ENCODE assay signal across 31 mouse cellular contexts in the genomic region with DNA sequence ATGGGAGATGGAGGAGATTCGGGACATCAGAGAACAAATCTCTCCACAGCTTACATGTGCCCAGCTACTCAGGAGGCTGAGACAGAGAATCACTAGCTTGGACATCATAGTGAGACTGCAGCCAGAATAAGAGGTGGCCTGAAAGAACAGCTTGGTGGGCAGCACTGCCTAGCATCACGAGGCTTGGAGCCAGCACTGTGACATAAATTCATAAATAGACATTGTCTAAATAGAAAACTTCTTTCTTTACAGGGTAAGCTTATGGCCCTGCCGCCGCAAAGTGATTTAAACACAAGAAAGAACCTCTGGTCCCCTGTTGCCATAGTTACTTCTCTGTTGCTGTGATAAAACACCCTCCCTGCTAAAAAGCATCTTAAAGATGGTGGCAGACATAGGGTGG. TPM values are rescaled to one million over a fixed set of nuclear protein-coding genes. Genes with fewer than 3 reads are reported as not detected.
DNase-seq lines count a peak whose midpoint lies in the region; ATAC-seq and TF ChIP-seq lines count a peak whose summit lies in the region.
"Had no signal": no experiment of that assay in that cellular context is flagged by ENCODE, and none has a peak within 500 bp of the region (broad histone marks: within the 10 kb centered on the region; RNA-seq: fewer than 3 reads in every experiment).

No protein-coding gene starts in this region.

- H3K9ac ChIP-seq in midbrain, embryonic 11.5 days (ENCODE audit: low read length): no peak overlapping the region
- H3K9ac ChIP-seq: embryonic facial prominence, embryonic 13.5 days; forebrain, embryonic 13.5 days; hindbrain, embryonic 12.5 days; hindbrain, embryonic 15.5 days had no signal

- H3K4me3 ChIP-seq in gastrocnemius, adult 2 months: no peak overlapping the region
- no peak overlapping the region for H3K4me3 ChIP-seq in midbrain, embryonic 11.5 days (ENCODE audit: low read depth, low read length)
- H3K4me3 ChIP-seq: embryonic facial prominence, embryonic 10.5 days; embryonic facial prominence, embryonic 13.5 days; erythroblast, embryonic 14.5 days; forebrain, embryonic 13.5 days; hindbrain, embryonic 12.5 days; hindbrain, embryonic 15.5 days had no signal

- H3K9me3 ChIP-seq in midbrain, embryonic 11.5 days (ENCODE audit: control insufficient read depth, low read length): no peaks in the 10 kb centered on the region
- H3K9me3 ChIP-seq: embryonic facial prominence, embryonic 10.5 days; embryonic facial prominence, embryonic 13.5 days; forebrain, embryonic 13.5 days; G1E; hindbrain, embryonic 12.5 days; hindbrain, embryonic 15.5 days had no signal

- intact Hi-C loops in left cerebral cortex, postnatal 14 days (cut with DNase I): loop anchor here (5.0 kb wide), 1 partner anchor 45 kb away; no protein-coding TSS in a partner anchor
- intact Hi-C loops in left cerebral cortex, postnatal 4 days (cut with DNase I): no loop called here
- intact Hi-C loops in gastrocnemius, adult 2 months (cut with DNase I): no loop called here

- no peak overlapping the region for H3K27ac ChIP-seq in gastrocnemius, adult 2 months
- no peak overlapping the region for H3K27ac ChIP-seq in midbrain, embryonic 11.5 days (ENCODE audit: low read depth, low read length)
- H3K27ac ChIP-seq: embryonic facial prominence, embryonic 10.5 days; embryonic facial prominence, embryonic 13.5 days; forebrain, embryonic 13.5 days; hindbrain, embryonic 12.5 days; hindbrain, embryonic 15.5 days had no signal

- 76% methylated on average over 4 of the region's 4 CpGs for WGBS in midbrain, embryonic 11.5 days

- no peaks in the 10 kb centered on the region for H3K27me3 ChIP-seq in midbrain, embryonic 11.5 days (ENCODE audit: control insufficient read depth, insufficient read depth, low read length)
- H3K27me3 ChIP-seq: CH12.LX; embryonic facial prominence, embryonic 13.5 days; forebrain, embryonic 13.5 days; hindbrain, embryonic 12.5 days; hindbrain, embryonic 15.5 days had no signal

- no peak for TF ChIP-seq CTCF in gastrocnemius, adult 2 months (IDR thresholded peaks at IDR 0.05)

- DNase-seq in frontal cortex, postnatal 25 days (ENCODE audit: low spot score in 2 of 2): no peak
- peak; percentile 40 to 57 for DNase-seq in left cerebral cortex, postnatal 14 days (ENCODE audit: low spot score in 2 of 2)
- no peak for DNase-seq in left cerebral cortex, postnatal 4 days
- DNase-seq in brain, adult 2 months (ENCODE audit: low read depth, low spot score): peak; percentile 56
- peak; percentile 47 for DNase-seq in right cerebral cortex, postnatal 14 days
- no peak for DNase-seq in gastrocnemius, adult 2 months
- DNase-seq in midbrain, embryonic 11.5 days (ENCODE audit: low spot score, missing footprints): no peak
- DNase-seq: adrenal gland, postnatal 10 days; adrenal gland, postnatal 36 days; B cell, adult 2 months; cerebellum, adult 11 months; cerebellum, adult 2 months; cerebellum, adult 9-11 months; cerebellum, postnatal 25 days; embryo, embryonic 11 days; gastrocnemius, postnatal 14 days; heart, adult 11 months had no signal

- peaks cover 27% of the 10 kb centered on the region for H3K4me1 ChIP-seq in midbrain, embryonic 11.5 days (ENCODE audit: control insufficient read depth, insufficient read depth, low read length)

- H3K36me3 ChIP-seq in midbrain, embryonic 11.5 days (ENCODE audit: control insufficient read depth, insufficient read depth, low read length): no peaks in the 10 kb centered on the region
- H3K36me3 ChIP-seq: G1E; hindbrain, embryonic 12.5 days; hindbrain, embryonic 15.5 days had no signal

- ATAC-seq in frontal cortex, adult (ENCODE audit: low TSS enrichment): peak; percentile 53
- no peak for ATAC-seq in midbrain, embryonic 11.5 days (ENCODE audit: low FRiP score)
- ATAC-seq: forebrain, embryonic 13.5 days; forebrain, embryonic 16.5 days; Patski had no signal

- H3K4me2 ChIP-seq in midbrain, embryonic 11.5 days: no peak overlapping the region
- H3K4me2 ChIP-seq: embryonic facial prominence, embryonic 13.5 days; forebrain, embryonic 13.5 days; heart, embryonic 11.5 days; hindbrain, embryonic 12.5 days; hindbrain, embryonic 15.5 days had no signal

RNA-seq across cellular contexts. Expression of gene Tnfrsf19, which starts 54.1 kb away (rescaled TPM):
- total RNA-seq in left cerebral cortex, postnatal 14 days (2021): 10 to 100 TPM; 80.7 to 82.4 TPM
- 10 to 100 TPM; 76.9 to 81.3 TPM for total RNA-seq in left cerebral cortex, postnatal 4 days (2021)
- 10 to 100 TPM in 1 of 2 experiments, 1 to 10 TPM in 1; 2.8 to 11.1 TPM for total RNA-seq in gastrocnemius, adult 2 months (2021)
- 74.8 and 81.2 TPM in 2 replicates for polyA plus RNA-seq in midbrain, embryonic 11.5 days (2014; fragmentation: Nextera tagmentation; extraction: Ambion mirVana)
- total RNA-seq: common myeloid progenitor, adult 5-6 weeks; hematopoietic stem cell, adult 5-6 weeks had no signal
- polyA plus RNA-seq: erythroblast, embryonic 14.5 days; G1E had no signal

Comparison
In these comparisons a context has a peak if more than half of its experiments do, and no peak if none do; other contexts are left out.
1. DNase-seq: peak in left cerebral cortex, postnatal 14 days (2 of 2), brain, adult 2 months (single experiment) and right cerebral cortex, postnatal 14 days (single experiment); none in frontal cortex, postnatal 25 days (0 of 2), left cerebral cortex, postnatal 4 days (single experiment), gastrocnemius, adult 2 months (single experiment) and midbrain, embryonic 11.5 days (single experiment).
2. RNA of gene Tnfrsf19, which starts 54.1 kb away (total RNA-seq): 80.7 to 82.4 TPM in left cerebral cortex, postnatal 14 days and 76.9 to 81.3 TPM in left cerebral cortex, postnatal 4 days; 2.8 to 11.1 TPM in gastrocnemius, adult 2 months; every median in the first group is over 4 times any median in the second.